Mouse (Mus musculus) induced T-regulatory cell, adult 2 months (primary cell): Measurements from ENCODE around the gene Gm20388.

Experiments
- DNase-seq: peaks from one replicate; pipeline ENCODE4 v3.0.0-alpha.2; 2012; ENCODE audit warnings: low read depth

The Gm20388 gene

DNA sequence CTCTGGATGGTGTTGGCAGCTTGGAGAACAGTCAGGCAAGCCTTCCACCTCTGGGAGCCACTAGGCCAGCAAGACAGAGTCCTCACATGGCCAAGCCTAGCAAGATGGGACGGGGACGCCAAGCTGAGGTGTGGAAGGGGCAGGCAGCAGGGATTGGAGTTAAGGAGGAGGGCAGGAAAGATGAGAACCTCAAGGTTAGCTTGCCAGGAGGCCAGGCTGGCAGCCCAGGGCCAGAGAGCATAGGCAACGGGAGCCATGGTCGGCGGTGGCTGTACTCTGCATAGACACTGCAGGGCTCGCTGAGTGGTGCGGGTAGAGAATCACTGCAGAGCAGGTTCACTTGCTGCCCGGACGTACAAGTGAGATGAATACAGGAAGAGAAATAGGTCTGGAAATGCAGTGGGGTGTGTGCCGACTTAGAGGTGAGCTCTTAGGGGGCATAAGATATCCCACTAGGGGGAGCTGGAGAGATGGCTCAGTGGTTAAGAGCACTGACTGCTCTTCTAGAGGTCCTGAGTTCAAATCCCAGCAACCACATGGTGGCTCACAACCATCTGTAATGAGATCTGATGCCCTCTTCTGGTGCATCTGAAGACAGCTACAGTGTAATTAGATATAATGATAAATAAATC is 731.5 kb downstream of the Gm20388 start:
- DNase-seq, result no peak

- no peak for DNase-seq
Observed at GRCm38 (mm10) chr8:120644663-120645062, 734.0 kb downstream of the Gm20388 start.

DNA sequence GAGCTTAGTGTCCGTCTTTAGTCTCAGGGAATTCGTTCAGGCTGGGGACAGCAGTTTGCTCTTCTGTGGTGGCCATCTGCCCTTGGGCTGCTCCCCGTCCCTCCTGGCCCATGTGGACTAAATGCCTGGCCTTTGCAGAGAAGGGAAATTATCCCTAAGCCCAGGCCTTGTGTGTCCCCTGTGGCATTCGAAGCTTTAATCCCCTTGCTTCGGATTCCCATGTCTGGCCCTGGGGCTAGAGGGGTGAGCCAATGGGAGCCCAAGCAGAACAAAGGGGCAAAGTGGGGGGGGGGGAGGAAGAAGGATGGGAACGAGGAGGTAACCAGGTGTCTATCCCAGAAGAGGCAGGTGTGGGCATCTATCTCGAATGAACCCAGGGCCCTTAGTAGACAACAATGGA is 736.9 kb downstream of the Gm20388 start, which contains the start of gene 1190005I06Rik:
1190005I06Rik (minus strand) TSS at position 101 of the 400 bp plus-strand sequence.
- DNase-seq, result no peak

DNA sequence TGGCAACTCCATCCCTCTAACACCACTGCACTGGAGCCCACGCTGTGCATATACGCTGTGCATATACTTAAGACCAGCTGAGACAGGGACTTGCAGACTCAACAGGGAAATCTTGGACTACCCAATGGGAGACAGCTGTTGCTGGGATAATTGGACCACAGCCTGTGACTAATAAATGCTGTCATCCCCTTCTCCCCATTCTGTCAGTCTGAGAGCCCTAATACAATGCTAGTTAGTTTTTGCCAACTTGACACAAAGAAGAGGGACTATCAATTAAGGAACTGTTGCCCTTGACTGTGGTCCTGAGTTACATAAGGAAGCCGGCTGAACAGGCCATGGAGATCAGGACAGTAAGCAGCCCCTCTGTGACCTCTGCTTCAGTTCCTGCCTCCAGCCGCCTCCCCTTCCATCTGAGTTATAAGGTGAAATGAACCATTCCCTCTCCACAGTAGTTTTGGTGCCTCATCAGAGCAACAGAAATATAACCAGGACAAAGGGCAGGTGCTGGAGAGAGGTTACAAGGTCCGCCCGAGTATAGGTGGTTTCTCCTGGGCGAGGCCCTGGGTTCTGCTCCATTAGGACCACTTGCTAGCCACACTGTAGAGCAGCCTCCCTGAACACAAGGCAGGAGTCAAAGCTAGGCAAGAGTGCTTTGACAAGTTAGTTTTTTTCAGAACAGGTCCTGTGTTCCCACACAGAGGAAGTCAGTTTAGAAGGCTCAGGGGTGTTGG is 745.8 kb downstream of the Gm20388 start:
- no peak for DNase-seq

- DNase-seq, result no peak
Observed at GRCm38 (mm10) chr8:120657415-120657814, 746.8 kb downstream of the Gm20388 start.

GRCm38 (mm10) chr8:120664566-120664965 is 753.9 kb downstream of the Gm20388 start:
- no peak for DNase-seq

GRCm38 (mm10) chr8:120665726-120666455 is 755.2 kb downstream of the Gm20388 start:
- peak; percentile 65 for DNase-seq

GRCm38 (mm10) chr8:120666807-120667470 is 756.3 kb downstream of the Gm20388 start:
- DNase-seq, result peak; percentile 51

DNA sequence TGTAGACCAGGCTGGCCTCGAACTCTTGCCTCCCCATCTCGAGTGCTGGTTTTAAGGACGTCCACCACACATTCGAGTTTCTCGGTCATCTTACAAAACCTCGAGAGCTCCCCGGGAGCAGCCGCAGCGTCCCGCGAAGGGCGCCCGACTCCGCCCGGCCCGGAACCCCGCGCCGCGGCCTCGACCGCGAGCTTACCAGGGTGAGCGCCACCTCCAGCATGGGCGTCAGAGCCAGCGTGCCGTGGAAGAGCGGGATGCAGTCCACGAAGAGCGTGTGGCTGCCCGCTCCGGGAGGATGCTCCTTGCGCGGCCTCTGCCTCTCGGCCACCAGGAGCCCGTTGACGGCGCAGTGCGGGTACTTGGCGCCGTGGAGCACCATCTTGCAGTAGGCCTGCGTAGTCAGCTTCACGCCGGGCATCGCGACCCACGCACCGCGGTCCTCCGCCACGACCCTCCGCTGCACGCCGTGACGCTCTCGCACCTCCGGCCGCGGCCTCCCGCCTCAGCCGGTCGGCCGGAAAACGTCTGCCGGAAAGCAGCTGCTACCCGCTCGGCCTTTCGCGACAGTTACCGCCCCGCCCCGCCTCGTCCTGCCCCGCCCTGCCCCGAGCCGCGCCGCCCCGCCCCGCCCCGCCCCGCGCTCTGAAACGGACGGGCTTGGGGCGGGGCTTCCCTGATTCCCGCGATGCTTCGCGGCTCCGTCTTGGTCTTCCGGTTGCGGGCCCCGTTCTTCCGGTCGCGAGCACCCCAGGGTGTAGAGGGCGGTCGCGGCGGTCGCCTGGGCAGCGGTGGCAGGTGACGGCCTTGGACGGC is 757.1 kb downstream of the Gm20388 start, which contains the start of the genes Gm27021 and Cox4i1:
Gm27021 (minus strand) TSS at position 519 of the 813 bp plus-strand sequence.
Cox4i1 (plus strand) TSS at position 662 of the 813 bp plus-strand sequence.
- DNase-seq, result peak; percentile 96

- DNase-seq, result no peak
Observed at GRCm38 (mm10) chr8:120668374-120668905, 757.8 kb downstream of the Gm20388 start, which contains the start of gene Emc8. Emc8 (minus strand) TSS chr8:120668573.

- no peak for DNase-seq
Observed at GRCm38 (mm10) chr8:120671775-120672174, 761.1 kb downstream of the Gm20388 start.

- DNase-seq, result no peak
Observed at GRCm38 (mm10) chr8:120672626-120673229, 762.1 kb downstream of the Gm20388 start.

- no peak for DNase-seq
Observed at GRCm38 (mm10) chr8:120673298-120673697, 762.7 kb downstream of the Gm20388 start.

DNA sequence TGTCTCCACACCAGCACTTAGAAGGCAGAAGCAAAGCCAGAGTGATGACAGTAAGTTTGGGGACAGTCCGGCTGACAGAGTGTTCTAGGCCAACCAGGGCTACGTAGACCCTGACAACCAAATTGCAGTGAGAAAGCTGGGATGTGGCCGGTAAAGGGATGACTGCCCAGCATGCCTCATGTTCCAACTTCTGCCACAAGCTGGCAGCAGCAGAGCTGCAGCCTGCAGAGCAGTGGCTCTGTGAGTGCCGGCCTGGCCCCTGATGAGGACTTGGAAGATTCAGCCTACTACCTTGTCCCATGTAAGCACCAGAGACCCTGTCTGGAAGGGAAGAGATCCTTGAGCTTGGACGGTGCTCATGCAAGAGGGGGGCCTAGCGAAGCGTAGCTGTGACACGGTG is 765.1 kb downstream of the Gm20388 start:
- no peak for DNase-seq

- peak; percentile 91 for DNase-seq
Observed at GRCm38 (mm10) chr8:120678447-120678846, 767.8 kb downstream of the Gm20388 start.

GRCm38 (mm10) chr8:120679629-120680387 is 769.2 kb downstream of the Gm20388 start:
- no peak for DNase-seq

DNA sequence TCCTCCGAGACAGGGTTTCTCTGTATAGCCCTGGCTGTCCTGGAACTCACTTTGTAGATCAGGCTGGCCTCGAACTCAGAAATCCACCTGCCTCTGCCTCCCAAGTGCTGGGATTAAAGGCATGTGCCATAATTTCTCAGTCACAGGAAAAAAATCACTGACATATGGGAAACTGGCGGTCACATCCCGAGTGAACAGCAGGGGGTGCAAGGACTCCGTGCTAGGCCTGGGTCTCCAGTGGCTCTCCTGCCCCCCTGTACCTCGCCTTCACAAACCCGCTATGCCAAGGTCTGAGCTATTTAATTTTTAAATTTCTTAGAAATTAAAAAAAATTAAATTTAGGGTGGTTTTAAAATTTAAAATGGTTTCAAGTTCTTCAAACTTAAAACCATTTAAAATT is 769.8 kb downstream of the Gm20388 start:
- peak; percentile 68 for DNase-seq

DNA sequence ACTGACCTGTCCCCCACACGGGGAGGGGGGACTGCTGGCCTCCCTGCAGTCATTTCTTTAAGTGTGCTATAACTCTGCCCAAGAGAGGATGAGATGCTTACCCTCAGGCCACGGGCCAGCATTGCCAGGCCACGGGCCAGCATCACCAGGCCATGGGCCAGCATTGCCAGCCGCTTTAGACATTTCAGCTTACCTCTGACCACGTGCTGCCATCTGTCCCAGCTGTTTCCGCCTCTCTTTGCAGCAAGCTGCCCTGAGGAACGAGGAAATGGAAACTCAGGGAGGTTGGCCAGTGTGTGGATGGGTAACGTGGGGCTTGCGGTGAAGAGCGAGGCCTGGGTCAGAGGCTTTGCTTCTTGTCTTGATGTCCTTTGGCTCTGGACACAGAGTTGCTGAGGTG is 770.5 kb downstream of the Gm20388 start:
- DNase-seq, result no peak

GRCm38 (mm10) chr8:120683602-120684001 is 773.0 kb downstream of the Gm20388 start:
- peak; percentile 80 for DNase-seq

DNA sequence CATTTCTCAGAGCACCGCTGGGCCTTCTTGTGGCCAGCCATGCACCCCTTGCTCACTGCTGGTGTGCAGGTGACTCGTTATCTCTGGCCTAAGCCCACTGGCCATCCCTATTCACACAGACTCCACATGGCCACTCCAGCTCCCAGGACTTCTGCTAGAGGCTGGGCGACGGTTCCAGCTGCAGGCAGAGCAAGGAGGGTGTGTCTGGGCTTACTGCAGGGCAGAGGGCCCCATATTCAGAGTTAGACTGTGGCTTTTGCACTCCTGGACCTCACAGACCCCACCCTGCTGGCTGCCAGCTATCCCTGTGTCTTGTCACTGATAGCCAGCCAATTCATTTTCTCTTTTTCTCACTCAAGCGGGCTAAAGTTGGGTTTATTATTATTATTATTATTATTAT is 773.4 kb downstream of the Gm20388 start:
- no peak for DNase-seq
